Comparison of ENCODE assay signal across 21 mouse cellular contexts in genomic region chr8:117127063-117127462, GRCm38 (mm10). TPM values are rescaled to one million over a fixed set of nuclear protein-coding genes. Genes with fewer than 3 reads are reported as not detected.
DNase-seq lines count a peak whose midpoint lies in the region; ATAC-seq and TF ChIP-seq lines count a peak whose summit lies in the region.
"Had no signal": no experiment of that assay in that cellular context is flagged by ENCODE, and none has a peak within 500 bp of the region (broad histone marks: within the 10 kb centered on the region; RNA-seq: fewer than 3 reads in every experiment).

No protein-coding gene starts in this region.

- H3K27ac ChIP-seq in heart, adult 2 months, result no peak overlapping the region
- no peak overlapping the region for H3K27ac ChIP-seq in midbrain, postnatal 0 days (ENCODE audit: low read depth, low read length)
- H3K27ac ChIP-seq in midbrain, embryonic 14.5 days (replicated peaks; ENCODE audit: low read depth, low read length), result no peak overlapping the region
- no peak overlapping the region for H3K27ac ChIP-seq in forebrain, embryonic 12.5 days
- H3K27ac ChIP-seq: embryonic facial prominence, embryonic 10.5 days; hindbrain, embryonic 12.5 days had no signal

- no peak for TF ChIP-seq EP300 in heart, adult 2 months (IDR thresholded peaks at IDR 0.05; ENCODE audit: insufficient read depth, low read depth, low read length)

- TF ChIP-seq POLR2A in heart, adult 2 months (IDR thresholded peaks at IDR 0.05; ENCODE audit: insufficient read depth, low read depth, low read length), result no peak

- DNase-seq in heart, adult 2 months, result no peak
- no peak for DNase-seq in heart, adult 11 months
- no peak for DNase-seq in midbrain, postnatal 0 days (ENCODE audit: low spot score)
- DNase-seq in midbrain, embryonic 14.5 days, result no peak
- DNase-seq in R1 (ENCODE audit: low read depth, low spot score), result peak; percentile 25
- DNase-seq: adrenal gland, adult 2 months; cerebellum, postnatal 14 days; kidney, adult 9 months; right cerebral cortex, postnatal 14 days had no signal

- 77% methylated on average over 8 of the region's 8 CpGs for WGBS in heart, adult 2 months
- 85% methylated on average over 8 of the region's 8 CpGs for WGBS in midbrain, postnatal 0 days
- 82% methylated on average over 8 of the region's 8 CpGs for WGBS in midbrain, embryonic 14.5 days
- 85% methylated on average over 8 of the region's 8 CpGs for WGBS in forebrain, embryonic 12.5 days

- peak; percentile 37 for TF ChIP-seq CTCF in heart, adult 2 months (IDR thresholded peaks at IDR 0.05)
- 0 out of 2 replicates have a peak, but pooled peaks have one; percentile 11 for TF ChIP-seq CTCF in midbrain, postnatal 0 days (IDR thresholded peaks at IDR 0.05)

- no peak overlapping the region for H3K4me2 ChIP-seq in midbrain, postnatal 0 days (ENCODE audit: low read depth, low read length, poor library complexity, severe bottlenecking)
- H3K4me2 ChIP-seq in midbrain, embryonic 14.5 days (ENCODE audit: low read length), result no peak overlapping the region
- H3K4me2 ChIP-seq in forebrain, embryonic 12.5 days, result no peak overlapping the region
- H3K4me2 ChIP-seq: hindbrain, embryonic 12.5 days had no signal

- H3K9ac ChIP-seq in heart, adult 2 months (ENCODE audit: low read depth, low read length), result no peak overlapping the region
- H3K9ac ChIP-seq in midbrain, postnatal 0 days (replicated peaks; ENCODE audit: low read length, poor library complexity, severe bottlenecking), result no peak overlapping the region
- no peak overlapping the region for H3K9ac ChIP-seq in midbrain, embryonic 14.5 days (replicated peaks; ENCODE audit: low read length)
- no peak overlapping the region for H3K9ac ChIP-seq in forebrain, embryonic 12.5 days
- H3K9ac ChIP-seq: hindbrain, embryonic 12.5 days had no signal

- H3K4me1 ChIP-seq in heart, adult 2 months (ENCODE audit: control insufficient read depth, insufficient read depth, low read length), result no peaks in the 10 kb centered on the region
- no peaks in the 10 kb centered on the region for H3K4me1 ChIP-seq in midbrain, postnatal 0 days (ENCODE audit: insufficient read depth, low read length)
- no peaks in the 10 kb centered on the region for H3K4me1 ChIP-seq in midbrain, embryonic 14.5 days (ENCODE audit: control insufficient read depth, insufficient read depth, low read length)
- no peaks in the 10 kb centered on the region for H3K4me1 ChIP-seq in forebrain, embryonic 12.5 days
- H3K4me1 ChIP-seq: embryonic facial prominence, embryonic 10.5 days; hindbrain, embryonic 12.5 days had no signal

- ATAC-seq in midbrain, postnatal 0 days (ENCODE audit: low FRiP score), result no peak
- no peak for ATAC-seq in midbrain, embryonic 14.5 days (ENCODE audit: low FRiP score, low TSS enrichment)
- ATAC-seq in megakaryocyte progenitor cell, adult 5-6 weeks (replicated peaks; ENCODE audit: poor library complexity), result peak; percentile 64
- ATAC-seq in forebrain, embryonic 12.5 days (ENCODE audit: low FRiP score), result no peak
- no peak for ATAC-seq in erythroblast, adult 5-6 weeks (replicated peaks; ENCODE audit: low FRiP score, poor library complexity, severe bottlenecking)
- ATAC-seq: Patski had no signal

- H3K79me2 ChIP-seq in heart, adult 2 months (replicated peaks; ENCODE audit: control insufficient read depth, insufficient read depth, low read length), result no peaks in the 10 kb centered on the region

- H3K36me3 ChIP-seq in heart, adult 2 months (ENCODE audit: control insufficient read depth, insufficient read depth, low read length), result no peaks in the 10 kb centered on the region
- H3K36me3 ChIP-seq in midbrain, postnatal 0 days (ENCODE audit: insufficient read depth, low read length), result no peaks in the 10 kb centered on the region
- no peaks in the 10 kb centered on the region for H3K36me3 ChIP-seq in midbrain, embryonic 14.5 days (ENCODE audit: control insufficient read depth, insufficient read depth, low read length)
- H3K36me3 ChIP-seq in forebrain, embryonic 12.5 days (replicated peaks), result no peaks in the 10 kb centered on the region
- H3K36me3 ChIP-seq: embryonic facial prominence, embryonic 10.5 days; hindbrain, embryonic 12.5 days had no signal

- H3K9me3 ChIP-seq in midbrain, postnatal 0 days (ENCODE audit: low read length), result no peaks in the 10 kb centered on the region
- no peaks in the 10 kb centered on the region for H3K9me3 ChIP-seq in midbrain, embryonic 14.5 days (ENCODE audit: control insufficient read depth, low read length)
- no peaks in the 10 kb centered on the region for H3K9me3 ChIP-seq in forebrain, embryonic 12.5 days
- H3K9me3 ChIP-seq: embryonic facial prominence, embryonic 10.5 days; hindbrain, embryonic 12.5 days had no signal

- intact Hi-C loops in heart, adult 2 months (cut with DNase I), result no loop called here

- H3K27me3 ChIP-seq in heart, adult 2 months (ENCODE audit: control insufficient read depth, insufficient read depth, low read length), result no peaks in the 10 kb centered on the region; the same call in 1 of the 2 replicates
- H3K27me3 ChIP-seq in midbrain, postnatal 0 days (ENCODE audit: insufficient read depth, low read length), result no peaks in the 10 kb centered on the region
- no peaks in the 10 kb centered on the region for H3K27me3 ChIP-seq in midbrain, embryonic 14.5 days (ENCODE audit: control insufficient read depth, insufficient read depth, low read length)
- no peaks in the 10 kb centered on the region for H3K27me3 ChIP-seq in forebrain, embryonic 12.5 days
- H3K27me3 ChIP-seq: hindbrain, embryonic 12.5 days had no signal

- H3K4me3 ChIP-seq in heart, adult 2 months, result no peak overlapping the region
- H3K4me3 ChIP-seq in midbrain, postnatal 0 days (ENCODE audit: low read depth, low read length), result no peak overlapping the region
- H3K4me3 ChIP-seq in midbrain, embryonic 14.5 days (replicated peaks; ENCODE audit: low read depth, low read length), result no peak overlapping the region
- no peak overlapping the region for H3K4me3 ChIP-seq in forebrain, embryonic 12.5 days (replicated peaks)
- H3K4me3 ChIP-seq: embryonic facial prominence, embryonic 10.5 days; hindbrain, embryonic 12.5 days; myocyte had no signal

RNA-seq across cellular contexts. Expression of gene Gan, which starts 30.9 kb away (rescaled TPM):
- total RNA-seq in heart, adult 2 months (2021), result 1 to 10 TPM; 4.2 to 5.2 TPM
- 1.7 and 2.6 TPM in 2 replicates for polyA plus RNA-seq in heart, adult 2 months (2012; rRNA removed)
- 13.5 and 14.2 TPM in 2 replicates for total RNA-seq in midbrain, postnatal 0 days (2014; rRNA removed)
- polyA plus RNA-seq in midbrain, postnatal 0 days (2015; fragmentation: Nextera tagmentation; extraction: Ambion mirVana), result 4.0 and 4.6 TPM in 2 replicates
- 4.9 and 7.1 TPM in 2 replicates for polyA plus RNA-seq in midbrain, embryonic 14.5 days (2014; fragmentation: Nextera tagmentation; extraction: Ambion mirVana)
- 4.2 and 4.7 TPM in 2 replicates for total RNA-seq in megakaryocyte progenitor cell, adult 5-6 weeks (2015)
- total RNA-seq in megakaryocyte progenitor cell, adult 5-6 weeks (2017), result 3.3 and 3.9 TPM in 2 replicates
- polyA plus RNA-seq in forebrain, embryonic 12.5 days (2016; fragmentation: Nextera tagmentation; extraction: Ambion mirVana), result 2.9 and 3.4 TPM in 2 replicates
- 18.1 and 25.9 TPM in 2 replicates for total RNA-seq in erythroblast, adult 5-6 weeks (2015; ENCODE audit: low replicate concordance)
- 29.7 and 31.4 TPM in 2 replicates for total RNA-seq in erythroblast, adult 5-6 weeks (2017; ENCODE audit: low replicate concordance)

RNA-seq across cellular contexts. Expression of gene Bco1, which starts 31.4 kb away (rescaled TPM):
- not detected for total RNA-seq in heart, adult 2 months (2021)
- 0.06 TPM in 1 of 2 replicates, not detected in the other for polyA plus RNA-seq in heart, adult 2 months (2012; rRNA removed)
- 0.14 and 0.27 TPM in 2 replicates for total RNA-seq in midbrain, postnatal 0 days (2014; rRNA removed)
- polyA plus RNA-seq in midbrain, postnatal 0 days (2015; fragmentation: Nextera tagmentation; extraction: Ambion mirVana), result 0.32 and 0.52 TPM in 2 replicates
- 0.18 TPM in 1 of 2 replicates, not detected in the other for polyA plus RNA-seq in midbrain, embryonic 14.5 days (2014; fragmentation: Nextera tagmentation; extraction: Ambion mirVana)
- 0.61 and 0.62 TPM in 2 replicates for total RNA-seq in megakaryocyte progenitor cell, adult 5-6 weeks (2015)
- 0.54 and 0.95 TPM in 2 replicates for total RNA-seq in megakaryocyte progenitor cell, adult 5-6 weeks (2017)
- polyA plus RNA-seq in forebrain, embryonic 12.5 days (2016; fragmentation: Nextera tagmentation; extraction: Ambion mirVana), result 0.17 and 0.24 TPM in 2 replicates
- total RNA-seq in erythroblast, adult 5-6 weeks (2015; ENCODE audit: low replicate concordance), result not detected in 2 replicates
- total RNA-seq in erythroblast, adult 5-6 weeks (2017; ENCODE audit: low replicate concordance), result not detected in 2 replicates
- total RNA-seq: layer of hippocampus, adult 18-20 months; left cerebral cortex, postnatal 10 days had no signal
- polyA plus RNA-seq: adrenal gland, adult 2 months; C2C12; heart, embryonic 16.5 days; Patski had no signal

RNA-seq across cellular contexts. Expression of gene Pkd1l2, which starts 44.8 kb away (rescaled TPM):
- not detected for total RNA-seq in heart, adult 2 months (2021)
- 0.06 TPM in 1 of 2 replicates, not detected in the other for polyA plus RNA-seq in heart, adult 2 months (2012; rRNA removed)
- total RNA-seq in midbrain, postnatal 0 days (2014; rRNA removed), result under 0.01 and 0.42 TPM in 2 replicates
- 0.16 and 0.17 TPM in 2 replicates for polyA plus RNA-seq in midbrain, postnatal 0 days (2015; fragmentation: Nextera tagmentation; extraction: Ambion mirVana)
- 0.12 TPM in 1 of 2 replicates, not detected in the other for polyA plus RNA-seq in midbrain, embryonic 14.5 days (2014; fragmentation: Nextera tagmentation; extraction: Ambion mirVana)
- 0.07 and 0.39 TPM in 2 replicates for total RNA-seq in megakaryocyte progenitor cell, adult 5-6 weeks (2015)
- 0.17 TPM in 2 replicates for total RNA-seq in megakaryocyte progenitor cell, adult 5-6 weeks (2017)
- polyA plus RNA-seq in forebrain, embryonic 12.5 days (2016; fragmentation: Nextera tagmentation; extraction: Ambion mirVana), result not detected in 2 replicates
- not detected in 2 replicates for total RNA-seq in erythroblast, adult 5-6 weeks (2015; ENCODE audit: low replicate concordance)
- not detected in 2 replicates for total RNA-seq in erythroblast, adult 5-6 weeks (2017; ENCODE audit: low replicate concordance)
- total RNA-seq: left cerebral cortex, postnatal 10 days had no signal
- polyA plus RNA-seq: C2C12; embryonic facial prominence, embryonic 10.5 days; heart, embryonic 16.5 days; hindbrain, embryonic 12.5 days; liver, embryonic 16.5 days; Patski had no signal
